Mouse (Mus musculus) testis, adult 2 months (tissue): ENCODE measurements at regions not wholly inside any gene's neighbourhood (a gene's known extent, or its start where the extent isn't known, plus 50 kb on each side); places are given as distances from the start of the nearest gene placed in this dataset.
A peak's percentile ranks its signal among the peaks of the same experiment; 100 is the strongest.

Experiments
- H3K27ac ChIP-seq: fragments of 200-500 bp; 2 replicates; pipeline ENCODE4 v1.5.1; 2012; ENCODE audit warnings: low read depth, low read length; ENCODE audit not compliant: control insufficient read depth, insufficient read depth
- H3K27me3 ChIP-seq: fragments of 200-500 bp; 2 replicates; pipeline ENCODE4 v1.6.1; 2012; ENCODE audit warnings: mild to moderate bottlenecking, low read length, moderate library complexity; ENCODE audit not compliant: control insufficient read depth, insufficient read depth
- H3K36me3 ChIP-seq: fragments of 200-500 bp; 2 replicates; pipeline ENCODE4 v1.6.1; 2012; ENCODE audit warnings: mild to moderate bottlenecking, low read length; ENCODE audit not compliant: control insufficient read depth, insufficient read depth
- H3K4me1 ChIP-seq: fragments of 200-500 bp; 2 replicates; pipeline ENCODE4 v1.6.1; 2012; ENCODE audit warnings: low read length; ENCODE audit not compliant: control insufficient read depth, insufficient read depth
- H3K4me3 ChIP-seq: fragments of 200-500 bp; 2 replicates; pipeline ENCODE4 v1.5.1; 2012; ENCODE audit warnings: low read depth, mild to moderate bottlenecking, low read length, moderate library complexity, mixed read lengths; ENCODE audit not compliant: control insufficient read depth
- CTCF ChIP-seq: fragments of 200-500 bp; IDR thresholded peaks from 2 replicates; pipeline ENCODE4 v1.5.1; 2012; ENCODE audit warnings: low read depth, mild to moderate bottlenecking, inconsistent platforms, low read length, moderate library complexity; ENCODE audit not compliant: control insufficient read depth, insufficient read depth, insufficient replicate concordance
- POLR2A ChIP-seq: fragments of 200-500 bp; IDR thresholded peaks from 2 replicates; pipeline ENCODE4 v1.6.1; 2012; ENCODE audit warnings: low read depth, mild to moderate bottlenecking, inconsistent platforms, low read length, moderate library complexity; ENCODE audit not compliant: control insufficient read depth

- Histone ChIP-seq H3K27ac (no peak overlapping the region), H3K36me3 (no peaks in the 10 kb centered on the region), H3K4me1 (peaks cover 4% of the 10 kb centered on the region), H3K27me3 (no peaks in the 10 kb centered on the region), H3K4me3 (no peak overlapping the region)
- TF ChIP-seq POLR2A (no peak), CTCF (no peak)
Observed at GRCm38 (mm10) chr14:120722546-120723112, 188.4 kb upstream of the Ipo5 start.

DNA sequence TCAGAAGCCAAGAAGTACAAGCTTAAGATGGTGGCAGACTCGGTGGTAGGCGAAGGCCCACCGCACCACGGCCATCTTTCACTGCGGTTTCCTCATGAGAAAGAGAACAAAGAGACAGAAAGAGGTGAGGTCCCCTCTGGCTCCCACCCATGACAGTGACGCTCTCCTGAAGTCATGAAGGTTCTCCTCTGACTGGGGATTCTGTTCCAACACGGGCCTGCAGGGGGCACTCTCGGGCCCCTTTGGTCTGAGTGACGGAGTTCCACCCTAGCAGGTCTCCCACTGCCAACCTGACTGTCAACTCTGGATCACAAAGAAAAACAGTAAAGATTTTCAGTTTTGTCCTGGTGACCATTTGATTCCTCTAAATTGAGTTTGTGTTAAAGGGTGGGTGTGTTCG, 182.9 kb upstream of the Ipo5 start:
- Histone ChIP-seq H3K27me3 (no peaks in the 10 kb centered on the region), H3K27ac (no peak overlapping the region), H3K4me1 (peaks cover 2% of the 10 kb centered on the region; the same call in 1 of the 2 replicates), H3K4me3 (no peak overlapping the region), H3K36me3 (no peaks in the 10 kb centered on the region)
- TF ChIP-seq CTCF (peak; percentile 52; the same call in 1 of the 2 replicates), POLR2A (no peak)

DNA sequence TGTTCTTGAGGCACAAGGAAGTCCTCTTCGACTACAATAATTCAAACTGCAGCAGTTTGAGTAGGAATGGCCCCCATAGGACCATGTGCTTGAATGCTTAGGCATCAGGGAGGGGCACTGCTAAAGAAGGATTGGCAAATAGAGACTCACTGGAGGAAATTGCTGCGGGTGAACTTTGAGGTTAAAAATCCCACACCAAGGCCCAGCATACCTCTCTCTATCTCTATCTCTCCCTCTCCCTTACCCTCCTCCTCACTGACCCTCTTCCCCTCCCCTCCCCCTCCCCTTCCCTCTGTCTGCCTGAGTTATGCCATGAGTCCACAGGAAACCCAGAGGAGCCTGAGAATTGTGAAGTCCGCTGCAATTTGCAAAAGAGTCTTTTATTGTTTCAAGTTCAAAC, 180.8 kb upstream of the Ipo5 start:
- no peak for TF ChIP-seq CTCF
- no peak for TF ChIP-seq POLR2A
- H3K4me3 ChIP-seq, result no peak overlapping the region
- peaks cover 2% of the 10 kb centered on the region; the same call in 1 of the 2 replicates for H3K4me1 ChIP-seq
- H3K27ac ChIP-seq, result no peak overlapping the region
- H3K27me3 ChIP-seq, result no peaks in the 10 kb centered on the region
- no peaks in the 10 kb centered on the region for H3K36me3 ChIP-seq

DNA sequence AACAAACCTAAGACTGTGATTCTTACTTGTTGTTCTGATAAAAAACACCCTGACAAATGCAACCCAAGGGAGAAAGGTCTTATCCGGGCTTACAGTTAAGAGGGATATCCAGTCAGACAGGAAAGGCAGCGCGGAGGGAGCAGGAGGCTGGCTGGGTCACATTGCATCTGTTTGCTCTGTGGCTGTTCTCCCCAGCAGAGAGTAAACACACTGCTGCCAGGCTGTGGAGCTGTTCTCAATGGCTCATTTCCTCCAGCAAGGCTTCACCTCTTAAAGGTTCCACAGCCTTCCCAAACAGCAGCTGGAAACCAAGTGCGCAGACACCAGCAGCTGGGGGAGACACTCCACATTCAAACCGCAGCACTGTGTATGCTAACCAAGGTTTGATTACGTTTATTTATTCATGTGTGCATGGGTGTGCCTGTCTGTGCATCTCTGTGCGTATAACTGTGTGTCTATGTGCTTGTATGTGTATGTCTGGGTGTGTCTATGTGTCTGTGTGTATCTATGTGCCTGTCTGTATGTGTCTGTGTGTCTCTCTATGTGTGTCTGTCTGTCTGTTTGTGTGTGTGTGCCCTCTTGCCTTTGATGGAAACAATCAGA, 179.2 kb upstream of the Ipo5 start:
- TF ChIP-seq CTCF, result no peak
- TF ChIP-seq POLR2A, result no peak
- Histone ChIP-seq H3K27ac (no peak overlapping the region), H3K36me3 (no peaks in the 10 kb centered on the region), H3K4me1 (peaks cover 2% of the 10 kb centered on the region; the same call in 1 of the 2 replicates), H3K27me3 (no peaks in the 10 kb centered on the region), H3K4me3 (no peak overlapping the region)

DNA sequence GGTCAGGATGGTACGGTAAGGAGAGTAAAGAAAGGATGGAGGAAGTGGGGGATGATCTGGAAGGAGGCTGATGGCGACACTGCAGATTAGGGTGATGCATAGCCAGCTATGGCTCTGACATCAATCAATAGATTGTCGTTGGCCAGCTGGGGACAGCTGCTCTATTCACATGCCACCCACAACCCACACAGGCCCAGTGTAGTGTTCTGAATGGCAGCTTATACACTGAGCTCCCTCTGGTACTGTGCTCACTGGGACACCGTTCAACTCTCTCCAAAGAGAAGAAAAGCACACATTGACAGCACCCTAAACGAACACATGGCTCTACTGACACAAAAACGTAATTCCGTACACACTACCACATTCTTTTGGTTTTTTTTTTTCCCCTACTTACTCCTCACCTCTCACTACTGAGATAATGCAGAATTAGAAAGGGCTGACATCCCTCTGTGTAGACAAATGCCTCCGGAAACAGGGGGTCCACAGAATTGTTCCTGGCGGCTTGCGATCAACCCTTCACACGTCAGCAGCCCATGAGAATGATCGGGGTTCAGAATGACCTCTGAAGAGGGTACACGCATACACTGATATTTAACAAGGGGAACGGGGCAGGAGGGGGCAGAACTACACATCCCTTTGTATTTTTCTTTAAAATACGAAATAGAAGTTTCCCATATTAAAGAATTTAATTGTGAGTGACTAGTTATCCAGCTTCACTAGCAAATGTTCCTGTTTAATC, 178.5 kb upstream of the Ipo5 start:
- TF ChIP-seq POLR2A (no peak), CTCF (no peak)
- H3K4me3 ChIP-seq, result no peak overlapping the region
- H3K27me3 ChIP-seq, result no peaks in the 10 kb centered on the region
- no peak overlapping the region for H3K27ac ChIP-seq
- peaks cover 2% of the 10 kb centered on the region; the same call in 1 of the 2 replicates for H3K4me1 ChIP-seq
- H3K36me3 ChIP-seq, result no peaks in the 10 kb centered on the region

DNA sequence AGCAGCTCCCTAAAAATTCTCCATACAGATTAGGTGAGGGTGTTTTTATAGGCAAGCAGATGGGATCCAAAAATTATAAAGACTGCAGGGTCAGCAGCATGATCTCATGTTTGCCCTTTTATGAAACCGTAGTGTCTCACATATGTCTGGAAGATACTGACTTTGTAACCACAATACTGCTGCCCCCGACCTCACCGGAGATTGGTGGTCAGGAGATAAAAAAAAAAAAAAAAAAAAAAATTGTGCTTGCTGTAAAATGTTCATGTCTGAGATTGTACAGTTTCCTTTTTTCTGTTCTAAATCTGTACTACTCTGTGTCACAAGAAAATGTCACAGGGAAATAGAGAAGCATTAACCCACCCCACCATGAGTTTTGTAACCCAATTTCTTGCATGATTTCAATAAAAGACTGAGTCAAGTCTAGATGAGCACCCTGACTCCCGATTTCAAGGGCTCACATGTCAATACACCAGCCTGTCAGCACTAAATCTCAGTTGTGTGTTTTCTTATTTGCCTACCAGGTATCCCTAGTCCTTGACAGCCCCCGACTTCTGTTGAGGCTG, 169.5 kb upstream of the Ipo5 start:
- H3K36me3 ChIP-seq, result no peaks in the 10 kb centered on the region
- H3K4me1 ChIP-seq, result no peaks in the 10 kb centered on the region
- TF ChIP-seq POLR2A (no peak), CTCF (no peak)
- H3K27ac ChIP-seq, result no peak overlapping the region
- no peak overlapping the region for H3K4me3 ChIP-seq
- H3K27me3 ChIP-seq, result no peaks in the 10 kb centered on the region

DNA sequence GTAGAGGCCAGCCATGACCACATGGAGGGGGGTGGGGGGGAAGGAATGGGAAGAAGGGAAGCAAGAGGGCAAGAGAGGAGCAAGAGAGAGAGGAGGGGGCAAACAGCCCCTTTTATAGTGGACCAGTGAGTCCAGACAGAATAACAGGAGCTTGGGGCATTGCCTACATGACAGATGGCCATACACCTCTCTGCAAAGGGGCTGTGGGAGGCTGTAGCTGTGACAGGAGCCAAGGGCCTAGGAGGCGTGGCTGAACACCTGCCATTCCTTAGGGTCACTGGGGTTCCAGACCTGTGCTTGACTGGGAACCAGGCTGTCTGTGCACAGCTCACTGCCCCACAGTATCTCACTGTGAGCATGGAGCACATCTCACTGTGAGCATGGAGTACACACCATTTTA, 157.0 kb upstream of the Ipo5 start:
- no peak overlapping the region for H3K4me3 ChIP-seq
- no peaks in the 10 kb centered on the region for H3K36me3 ChIP-seq
- no peaks in the 10 kb centered on the region for H3K27me3 ChIP-seq
- no peak overlapping the region for H3K27ac ChIP-seq
- peaks cover 7% of the 10 kb centered on the region for H3K4me1 ChIP-seq
- TF ChIP-seq POLR2A, result no peak
- TF ChIP-seq CTCF, result no peak
